Mouse (Mus musculus): ENCODE results near the gene L3mbtl1.

- TF ChIP-seq CTCF (IDR thresholded peaks at IDR 0.05; ENCODE audit: extremely low read depth, insufficient read length, insufficient replicate concordance, low read depth, low read length) = no peak
- TF ChIP-seq POLR2A (IDR thresholded peaks at IDR 0.05; ENCODE audit: low read depth, low read length) = no peak
These were observed 64.0 kb downstream of the L3mbtl1 start for GRCm38 (mm10) chr2:163007299-163007698.
